Mouse (Mus musculus) Patski (cell line): ENCODE measurements around the gene Dhrs3. TPM values are rescaled to one million over a fixed set of nuclear protein-coding genes. Genes with fewer than 3 reads are reported as not detected.
A peak's percentile ranks its signal among the peaks of the same experiment; 100 is the strongest.

Source experiments
- ATAC-seq: fragments of 100-300 bp; one replicate; pipeline ENCODE4 v1.8.0; 2021
- CTCF ChIA-PET: fragments of 350-600 bp; sonication (Branson Sonifier 250); formaldehyde crosslinking; loops from one replicate; lab custom pipeline; 2022; ENCODE audit warnings: inconsistent platforms; lab: Charles Lee
- POLR2A ChIA-PET: fragments of 350-600 bp; sonication (Branson Sonifier 250); formaldehyde crosslinking; loops from one replicate; lab custom pipeline; 2022; ENCODE audit warnings: antibody characterized with exemption, inconsistent platforms; lab: Charles Lee
- DNase-seq: peaks from one replicate; pipeline ENCODE4 v3.0.0-alpha.2; 2011; ENCODE audit warnings: low read depth, low spot score
- H3K27me3 ChIP-seq: fragments of 371-371 bp; one replicate; pipeline ENCODE4 v1.5.1; 2021
- CTCF ChIP-seq: fragments of 100-300 bp; IDR thresholded peaks from one replicate; pipeline ENCODE4 v1.5.1; 2021
- in situ Hi-C: fragments of 300-500 bp; cut with MboI; formaldehyde crosslinking; loops from 3 replicates; pipeline ENCODE4 v1.11.1; 2018; ENCODE audit warnings: low pct_unique_long_range_greater_than_20kb, mixed read lengths
- polyA plus RNA-seq: library from polyadenylated mRNA; unstranded; gene quantifications from one replicate; pipeline ENCODE4 v1.2.3, GENCODE M21; 2021

The Dhrs3 gene
- polyA plus RNA-seq, 1 experiment from 2014 or later = 281 TPM

GRCm38 (mm10) chr4:144965255-144965654, 72.6 kb downstream of the Dhrs3 start:
- DNase-seq = no peak
- in situ Hi-C loops = no loop called here
- ChIA-PET POLR2A (no interaction called here), CTCF (no interaction called here)
- ATAC-seq = no peak
- H3K27me3 ChIP-seq = no peaks in the 10 kb centered on the region
- no peak for TF ChIP-seq CTCF

DNA sequence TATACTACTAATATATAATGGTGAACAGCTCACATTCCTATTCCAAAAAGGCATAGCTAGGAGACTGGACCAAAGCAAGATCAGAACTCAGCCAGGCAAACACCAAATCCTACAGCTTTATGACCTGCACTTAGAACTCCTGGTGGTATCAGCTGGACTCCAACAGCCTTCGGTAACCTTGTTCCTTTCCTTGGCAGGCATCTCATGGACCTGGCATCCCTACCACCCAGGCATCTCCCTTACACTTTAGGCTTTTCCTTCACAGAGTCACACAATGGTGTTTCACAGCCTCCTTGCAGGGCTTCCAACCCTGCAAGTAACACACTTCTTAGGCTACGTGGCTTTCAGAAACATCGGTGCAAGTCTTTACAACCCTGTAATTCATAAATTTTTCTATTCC, 75.7 kb downstream of the Dhrs3 start:
- ChIA-PET POLR2A (interaction anchor here (1.0 to 1.3 kb wide), 3 partner anchors 8 to 72 kb away, joined by 3 to 5 read pairs (median 3); no protein-coding TSS in a partner anchor), CTCF (interaction anchor here (1.1 to 1.5 kb wide), 3 partner anchors 11 to 38 kb away, joined by 3 to 6 read pairs (median 4); no protein-coding TSS in a partner anchor)
- no peak for TF ChIP-seq CTCF
- no peaks in the 10 kb centered on the region for H3K27me3 ChIP-seq
- ATAC-seq (no peak), DNase-seq (no peak)
- in situ Hi-C loops = no loop called here

- ATAC-seq = peak; percentile 93
- H3K27me3 ChIP-seq = no peaks in the 10 kb centered on the region
- TF ChIP-seq CTCF = no peak
- CTCF ChIA-PET = interaction anchor here (1.4 kb wide), 1 partner anchor 39 kb away, joined by 3 read pairs; no protein-coding TSS in a partner anchor
- in situ Hi-C loops = no loop called here
- no peak for DNase-seq
- POLR2A ChIA-PET = interaction anchor here (1.0 to 1.3 kb wide), 3 partner anchors 8 to 24 kb away, joined by 3 read pairs; no protein-coding TSS in a partner anchor
Observed at GRCm38 (mm10) chr4:144969030-144969429, 76.4 kb downstream of the Dhrs3 start.

- ChIA-PET CTCF (no interaction called here), POLR2A (interaction anchor here (0.8 kb wide), 1 partner anchor 9 kb away, joined by 3 read pairs; no protein-coding TSS in a partner anchor)
- in situ Hi-C loops = no loop called here
- no peak for TF ChIP-seq CTCF
- no peaks in the 10 kb centered on the region for H3K27me3 ChIP-seq
- no peak for ATAC-seq
- no peak for DNase-seq
Observed at GRCm38 (mm10) chr4:144971048-144971447, 78.4 kb downstream of the Dhrs3 start.

DNA sequence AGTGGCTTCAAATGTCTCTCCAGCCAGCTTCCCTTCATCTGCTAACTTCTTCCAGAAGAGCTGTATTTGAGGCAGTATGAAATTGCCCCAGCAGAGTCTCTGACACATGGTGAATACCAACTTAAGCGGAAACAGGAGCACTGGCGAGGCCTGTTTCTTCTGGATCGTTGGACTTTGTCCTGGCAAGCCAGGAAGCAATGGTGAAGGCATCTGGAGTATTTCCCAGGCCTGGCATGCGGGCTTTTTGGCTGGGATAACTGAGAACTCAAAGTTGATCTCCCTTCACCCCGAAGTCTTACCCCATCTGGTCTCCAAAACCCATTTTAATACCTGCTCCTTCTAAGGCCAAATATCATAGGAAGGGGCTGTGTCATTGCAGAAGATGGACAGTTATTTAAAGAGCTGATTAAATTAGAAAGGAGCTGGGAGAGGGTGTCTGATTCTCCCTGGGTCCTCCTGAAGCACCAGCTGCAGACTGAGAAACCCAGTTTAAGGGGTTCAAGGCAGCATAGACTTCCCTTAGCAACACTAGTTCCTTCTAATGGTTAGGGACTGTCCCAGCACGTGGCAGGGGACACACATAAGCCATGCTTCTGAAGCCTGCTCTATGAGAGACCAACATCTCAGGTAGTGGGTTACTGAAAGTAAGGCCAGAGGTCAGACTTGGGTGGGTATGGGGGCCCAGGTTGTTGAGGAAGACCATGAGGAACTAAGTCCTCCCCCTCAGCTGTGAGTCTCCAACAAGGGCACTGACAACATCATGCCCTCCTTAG, 80.5 kb downstream of the Dhrs3 start:
- in situ Hi-C loops = no loop called here
- CTCF ChIA-PET = no interaction called here
- DNase-seq (no peak), ATAC-seq (no peak)
- no peaks in the 10 kb centered on the region for H3K27me3 ChIP-seq
- POLR2A ChIA-PET = interaction anchor here (0.9 kb wide), 1 partner anchor 11 kb away, joined by 3 read pairs; no protein-coding TSS in a partner anchor
- TF ChIP-seq CTCF = no peak

DNA sequence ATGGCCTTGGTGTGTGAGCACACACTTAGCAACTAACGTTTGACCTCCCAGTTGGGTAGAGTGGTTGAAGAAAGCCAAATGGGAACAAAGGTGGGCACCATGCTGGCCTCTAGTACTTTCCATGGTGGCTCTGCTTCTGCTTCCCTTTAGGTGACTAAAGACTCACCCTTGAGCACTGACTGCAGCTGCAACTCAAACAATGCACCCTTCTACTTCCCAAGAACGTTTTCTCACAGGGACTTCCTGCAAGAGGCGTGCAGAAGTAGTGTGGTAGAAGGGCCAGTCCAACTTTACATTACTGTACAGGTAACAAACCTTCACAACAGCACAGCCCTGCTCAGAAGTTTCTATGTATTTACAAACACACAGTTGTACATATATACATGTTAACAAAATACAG, 81.8 kb downstream of the Dhrs3 start:
- H3K27me3 ChIP-seq = no peaks in the 10 kb centered on the region
- DNase-seq = no peak
- no peak for ATAC-seq
- POLR2A ChIA-PET = no interaction called here
- no peak for TF ChIP-seq CTCF
- CTCF ChIA-PET = interaction anchor here (2.6 kb wide), 1 partner anchor 12 kb away, joined by 7 read pairs; no protein-coding TSS in a partner anchor
- in situ Hi-C loops = no loop called here

DNA sequence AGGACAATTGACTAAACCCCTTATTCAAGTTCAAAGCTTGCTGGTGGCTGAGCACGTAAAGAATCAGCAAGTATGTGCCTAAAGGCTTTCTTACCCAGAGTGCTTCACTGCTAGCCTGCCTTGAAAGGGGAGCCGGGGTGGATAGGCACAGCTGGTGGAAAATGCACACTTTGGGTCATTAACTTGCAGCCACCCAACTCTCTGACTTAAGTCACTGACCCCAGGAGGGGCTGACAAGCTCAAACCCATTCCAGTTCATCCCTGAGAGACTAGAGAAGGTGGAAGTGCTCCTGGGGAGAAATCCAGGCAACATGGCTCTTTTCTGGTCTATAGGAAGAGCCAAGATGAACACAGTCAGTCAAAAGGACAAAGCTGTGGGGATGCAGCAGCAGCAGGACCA, 82.9 kb downstream of the Dhrs3 start:
- in situ Hi-C loops = no loop called here
- TF ChIP-seq CTCF = no peak
- POLR2A ChIA-PET = interaction anchor here (0.7 to 1.0 kb wide), 3 partner anchors 17 to 44 kb away, joined by 3 read pairs; no protein-coding TSS in a partner anchor
- DNase-seq (no peak), ATAC-seq (no peak)
- no peaks in the 10 kb centered on the region for H3K27me3 ChIP-seq
- CTCF ChIA-PET = interaction anchor here (2.6 kb wide), 1 partner anchor 13 kb away, joined by 7 read pairs; no protein-coding TSS in a partner anchor

GRCm38 (mm10) chr4:144977057-144977456, 84.4 kb downstream of the Dhrs3 start:
- POLR2A ChIA-PET = interaction anchor here (0.8 kb wide), 1 partner anchor 8 kb away, joined by 3 read pairs; no protein-coding TSS in a partner anchor
- in situ Hi-C loops = no loop called here
- ATAC-seq (no peak), DNase-seq (no peak)
- CTCF ChIA-PET = interaction anchor here (2.6 kb wide), 1 partner anchor 14 kb away, joined by 7 read pairs; no protein-coding TSS in a partner anchor
- TF ChIP-seq CTCF = no peak
- no peaks in the 10 kb centered on the region for H3K27me3 ChIP-seq

Other genes with a start within 250 kb of the Dhrs3 start
- not detected for gene Gm436, start 206.5 kb upstream of the Dhrs3 start, polyA plus RNA-seq
- gene Gm13178, start 171.4 kb upstream of the Dhrs3 start, polyA plus RNA-seq = 0.22 TPM
- gene Gm438, start 106.2 kb upstream of the Dhrs3 start, polyA plus RNA-seq = not detected